Mouse (Mus musculus): ENCODE measurements around the gene Rfk. TPM values are rescaled to one million over a fixed set of nuclear protein-coding genes. Genes with fewer than 3 reads are reported as not detected.

Gene Rfk
- polyA plus RNA-seq, 1 experiment from 2014 or later: 117 TPM

DNA sequence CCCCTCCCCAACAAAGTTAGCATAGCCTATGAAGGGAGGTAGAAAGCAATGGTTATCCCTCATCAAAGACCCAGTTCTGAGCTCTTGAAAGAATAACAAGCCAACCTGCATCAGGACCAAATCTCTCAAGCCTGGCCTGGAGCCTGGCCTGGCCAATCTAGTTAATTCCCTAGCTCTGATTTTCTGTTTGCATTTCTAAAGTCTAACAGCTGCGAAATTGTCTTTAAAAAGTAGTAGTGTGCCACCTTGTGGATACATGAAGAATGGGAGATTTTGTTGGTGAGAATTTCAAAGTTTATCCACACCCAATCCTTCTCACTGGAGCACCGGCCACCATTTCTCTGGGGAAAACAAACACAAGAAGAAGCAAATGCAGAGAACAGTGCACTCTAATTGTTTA lies 5.4 kb upstream of the Rfk start:
- WGBS: 10% methylated on average over 2 of the region's 2 CpGs
- ATAC-seq: no peak
- H3K9ac ChIP-seq: no peak overlapping the region

DNA sequence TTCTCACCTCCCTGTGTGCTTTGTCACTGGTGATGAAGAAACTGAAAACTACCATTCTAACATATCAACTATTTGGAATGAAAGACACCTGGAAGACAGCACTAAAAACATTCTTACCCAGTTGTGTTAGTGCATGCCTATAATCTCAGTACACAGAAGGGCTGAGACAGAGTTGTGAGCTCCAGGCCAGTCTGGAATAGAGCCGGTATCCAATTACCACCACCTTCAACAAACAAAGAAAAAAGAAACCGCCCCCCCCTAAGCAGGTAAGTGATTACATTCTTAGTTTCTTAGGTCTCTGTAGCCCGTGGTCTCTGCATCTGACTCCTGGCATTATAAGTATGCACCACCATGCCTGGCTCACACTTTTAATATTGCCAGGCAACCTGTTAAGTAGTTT lies 977 bp upstream of the Rfk start:
- Histone ChIP-seq H3K9ac (no peak overlapping the region), H3K4me2 (replicated peaks) (peak overlapping the region; percentile 67), H3K4me1 (replicated peaks) (0 out of 2 replicates have a peak, but pooled peaks cover 2% of the 10 kb centered on the region), H3K36me3 (no peaks in the 10 kb centered on the region), H3K9me3 (no peaks in the 10 kb centered on the region), H3K27me3 (replicated peaks) (no peaks in the 10 kb centered on the region; the same call in 1 of the 2 replicates), H3K4me3 (replicated peaks) (0 out of 2 replicates have a peak overlapping the region, but pooled peaks have one; percentile 3), H3K27ac (no peak overlapping the region)
- no peak for ATAC-seq
- WGBS: 15% methylated on average over 3 of the region's 3 CpGs

More for the DNA sequence above, 5.4 kb upstream of the Rfk start:
- no peaks in the 10 kb centered on the region for H3K9me3 ChIP-seq
- no peak overlapping the region for H3K27ac ChIP-seq
- no peak overlapping the region for H3K4me2 ChIP-seq (replicated peaks)
- no peaks in the 10 kb centered on the region for H3K36me3 ChIP-seq
- no peaks in the 10 kb centered on the region; the same call in 1 of the 2 replicates for H3K27me3 ChIP-seq (replicated peaks)
- H3K4me1 ChIP-seq (replicated peaks): no peaks in the 10 kb centered on the region
- H3K4me3 ChIP-seq (replicated peaks): no peak overlapping the region

- no peak overlapping the region for H3K4me2 ChIP-seq (replicated peaks)
- no peaks in the 10 kb centered on the region for H3K9me3 ChIP-seq
- H3K27ac ChIP-seq: no peak overlapping the region
- 0 out of 2 replicates have a peak, but pooled peaks cover 7% of the 10 kb centered on the region for H3K36me3 ChIP-seq
- no peak overlapping the region for H3K4me3 ChIP-seq (replicated peaks)
- no peaks in the 10 kb centered on the region; the same call in 1 of the 2 replicates for H3K27me3 ChIP-seq (replicated peaks)
- no peak for ATAC-seq
- WGBS: 87% methylated on average over 4 of the region's 4 CpGs
- H3K9ac ChIP-seq: no peak overlapping the region
- 0 out of 2 replicates have a peak, but pooled peaks cover 2% of the 10 kb centered on the region for H3K4me1 ChIP-seq (replicated peaks)
Observed at GRCm38 (mm10) chr19:17396802-17397201, 3.0 kb downstream of the Rfk start.

DNA sequence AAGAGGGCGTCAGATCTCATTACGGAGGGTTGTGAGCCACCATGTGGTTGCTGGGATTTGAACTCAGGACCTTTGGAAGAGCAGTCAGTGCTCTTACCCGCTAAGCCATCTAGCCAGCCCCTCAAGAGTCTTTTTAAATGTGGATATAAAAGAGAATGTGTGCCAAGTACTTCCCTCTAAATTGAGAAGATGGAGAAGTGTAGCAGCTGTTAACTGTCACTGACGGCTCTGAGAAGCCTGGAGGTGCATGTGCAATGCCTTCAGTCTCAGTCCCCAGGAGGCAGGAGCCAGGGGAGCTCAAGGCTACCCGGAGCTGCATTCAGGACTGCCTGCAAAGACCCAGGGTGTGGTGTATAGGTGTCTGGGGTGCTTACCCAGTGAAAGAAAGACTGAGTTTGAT lies 4.1 kb downstream of the Rfk start:
- H3K4me2 ChIP-seq (replicated peaks): no peak overlapping the region
- no peaks in the 10 kb centered on the region for H3K27me3 ChIP-seq (replicated peaks)
- 77% methylated on average over 5 of the region's 5 CpGs for WGBS
- ATAC-seq: no peak
- no peak overlapping the region for H3K27ac ChIP-seq
- H3K9me3 ChIP-seq: no peaks in the 10 kb centered on the region
- 0 out of 2 replicates have a peak, but pooled peaks cover 7% of the 10 kb centered on the region for H3K36me3 ChIP-seq
- H3K4me1 ChIP-seq (replicated peaks): 0 out of 2 replicates have a peak, but pooled peaks cover 2% of the 10 kb centered on the region
- H3K9ac ChIP-seq: no peak overlapping the region
- no peak overlapping the region for H3K4me3 ChIP-seq (replicated peaks)

GRCm38 (mm10) chr19:17399965-17400364 lies 6.1 kb downstream of the Rfk start:
- H3K4me1 ChIP-seq (replicated peaks): 0 out of 2 replicates have a peak, but pooled peaks cover 2% of the 10 kb centered on the region
- ATAC-seq: no peak
- H3K9me3 ChIP-seq: no peaks in the 10 kb centered on the region
- 0 out of 2 replicates have a peak, but pooled peaks cover 7% of the 10 kb centered on the region for H3K36me3 ChIP-seq
- no peak overlapping the region for H3K9ac ChIP-seq
- H3K27me3 ChIP-seq (replicated peaks): no peaks in the 10 kb centered on the region
- H3K4me2 ChIP-seq (replicated peaks): no peak overlapping the region
- 88% methylated on average over 4 of the region's 4 CpGs for WGBS
- no peak overlapping the region for H3K27ac ChIP-seq
- H3K4me3 ChIP-seq (replicated peaks): no peak overlapping the region

DNA sequence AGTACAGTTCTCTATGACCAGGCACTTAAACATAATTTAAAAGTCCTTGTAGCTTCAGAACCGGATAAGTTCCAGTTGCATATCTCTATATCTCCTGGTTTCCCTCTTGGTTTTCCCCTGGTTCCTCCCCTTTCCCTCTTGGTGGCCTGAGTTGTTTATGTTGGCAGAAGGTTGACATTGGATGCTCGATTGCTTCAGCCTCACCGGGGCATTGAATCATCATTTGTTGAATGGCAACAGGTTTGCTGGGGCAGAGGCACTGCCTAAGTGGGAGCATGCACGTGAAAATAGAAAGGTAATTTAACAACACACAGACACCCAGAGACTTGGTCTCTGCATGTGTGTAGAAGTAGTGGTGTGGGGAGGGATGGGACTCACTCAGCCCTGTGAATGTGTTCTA lies 6.7 kb downstream of the Rfk start:
- H3K4me1 ChIP-seq (replicated peaks): no peaks in the 10 kb centered on the region
- no peak overlapping the region for H3K27ac ChIP-seq
- H3K36me3 ChIP-seq: 0 out of 2 replicates have a peak, but pooled peaks cover 7% of the 10 kb centered on the region
- no peaks in the 10 kb centered on the region for H3K27me3 ChIP-seq (replicated peaks)
- H3K4me3 ChIP-seq (replicated peaks): no peak overlapping the region
- H3K9ac ChIP-seq: no peak overlapping the region
- H3K4me2 ChIP-seq (replicated peaks): no peak overlapping the region
- H3K9me3 ChIP-seq: no peaks in the 10 kb centered on the region
- no peak for ATAC-seq
- WGBS: 78% methylated on average over 4 of the region's 4 CpGs

GRCm38 (mm10) chr19:17403175-17403574 lies 9.3 kb downstream of the Rfk start:
- no peak overlapping the region for H3K9ac ChIP-seq

DNA sequence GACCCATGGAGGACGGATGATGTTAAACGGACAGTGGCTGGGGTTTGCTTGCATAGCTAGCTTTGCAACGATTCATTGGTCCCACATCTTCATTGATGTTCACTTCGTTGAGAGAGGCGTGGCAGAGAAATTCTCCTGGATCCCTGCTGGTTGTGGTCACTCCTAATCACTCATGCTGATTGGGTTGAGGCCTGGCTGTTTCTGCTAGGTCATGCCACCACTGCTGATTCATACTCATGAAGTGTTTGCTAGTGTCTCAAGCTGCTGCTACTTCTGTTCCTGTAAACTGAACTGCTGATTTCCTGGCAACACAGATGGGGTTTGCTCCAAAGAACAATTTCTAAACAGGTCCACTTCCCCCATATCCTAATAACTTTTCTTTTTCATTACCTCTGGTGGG lies 13.0 kb downstream of the Rfk start:
- Histone ChIP-seq H3K27ac (no peak overlapping the region), H3K9me3 (no peaks in the 10 kb centered on the region), H3K9ac (no peak overlapping the region), H3K4me3 (replicated peaks) (no peak overlapping the region), H3K4me1 (replicated peaks) (no peaks in the 10 kb centered on the region), H3K27me3 (replicated peaks) (no peaks in the 10 kb centered on the region), H3K36me3 (no peaks in the 10 kb centered on the region), H3K4me2 (replicated peaks) (no peak overlapping the region)
- WGBS: 90% methylated on average over 5 of the region's 5 CpGs
- no peak for ATAC-seq

More at GRCm38 (mm10) chr19:17403175-17403574, 9.3 kb downstream of the Rfk start:
- H3K4me3 ChIP-seq (replicated peaks): no peak overlapping the region
- H3K36me3 ChIP-seq: 0 out of 2 replicates have a peak, but pooled peaks cover 7% of the 10 kb centered on the region
- no peaks in the 10 kb centered on the region for H3K4me1 ChIP-seq (replicated peaks)
- 93% methylated on average over 4 of the region's 4 CpGs for WGBS
- H3K4me2 ChIP-seq (replicated peaks): no peak overlapping the region
- H3K27ac ChIP-seq: no peak overlapping the region
- H3K27me3 ChIP-seq (replicated peaks): no peaks in the 10 kb centered on the region
- ATAC-seq: 0 out of 2 replicates have a peak, but pooled peaks have one; percentile 31
- H3K9me3 ChIP-seq: no peaks in the 10 kb centered on the region

- no peaks in the 10 kb centered on the region for H3K27me3 ChIP-seq (replicated peaks)
- no peak overlapping the region for H3K9ac ChIP-seq
- no peak overlapping the region for H3K4me2 ChIP-seq (replicated peaks)
- no peak overlapping the region for H3K4me3 ChIP-seq (replicated peaks)
- no peaks in the 10 kb centered on the region for H3K36me3 ChIP-seq
- H3K27ac ChIP-seq: no peak overlapping the region
- H3K9me3 ChIP-seq: no peaks in the 10 kb centered on the region
- no peaks in the 10 kb centered on the region for H3K4me1 ChIP-seq (replicated peaks)
- no peak for ATAC-seq
Observed at GRCm38 (mm10) chr19:17408591-17408990, 14.7 kb downstream of the Rfk start.

- no peak overlapping the region for H3K9ac ChIP-seq
- H3K36me3 ChIP-seq: no peaks in the 10 kb centered on the region
- no peak overlapping the region for H3K27ac ChIP-seq
- H3K4me2 ChIP-seq (replicated peaks): no peak overlapping the region
- no peaks in the 10 kb centered on the region for H3K9me3 ChIP-seq
- ATAC-seq: no peak
- H3K4me3 ChIP-seq (replicated peaks): no peak overlapping the region
- H3K4me1 ChIP-seq (replicated peaks): no peaks in the 10 kb centered on the region
- no peaks in the 10 kb centered on the region for H3K27me3 ChIP-seq (replicated peaks)
- WGBS: 58% methylated on average over 3 of the region's 3 CpGs
Observed at GRCm38 (mm10) chr19:17409351-17409750, 15.5 kb downstream of the Rfk start.

- peak; percentile 95 for ATAC-seq
- H3K9ac ChIP-seq: no peak overlapping the region
- H3K9me3 ChIP-seq: no peaks in the 10 kb centered on the region
- 54% methylated on average over 5 of the region's 5 CpGs for WGBS
- H3K27ac ChIP-seq: peak overlapping the region; percentile 66; the same call in 1 of the 2 replicates
- H3K4me2 ChIP-seq (replicated peaks): 0 out of 2 replicates have a peak overlapping the region, but pooled peaks have one; percentile 3
- H3K4me3 ChIP-seq (replicated peaks): no peak overlapping the region
- no peaks in the 10 kb centered on the region for H3K4me1 ChIP-seq (replicated peaks)
- no peaks in the 10 kb centered on the region for H3K36me3 ChIP-seq
- H3K27me3 ChIP-seq (replicated peaks): no peaks in the 10 kb centered on the region
Observed at GRCm38 (mm10) chr19:17410465-17411065, 16.7 kb downstream of the Rfk start.

DNA sequence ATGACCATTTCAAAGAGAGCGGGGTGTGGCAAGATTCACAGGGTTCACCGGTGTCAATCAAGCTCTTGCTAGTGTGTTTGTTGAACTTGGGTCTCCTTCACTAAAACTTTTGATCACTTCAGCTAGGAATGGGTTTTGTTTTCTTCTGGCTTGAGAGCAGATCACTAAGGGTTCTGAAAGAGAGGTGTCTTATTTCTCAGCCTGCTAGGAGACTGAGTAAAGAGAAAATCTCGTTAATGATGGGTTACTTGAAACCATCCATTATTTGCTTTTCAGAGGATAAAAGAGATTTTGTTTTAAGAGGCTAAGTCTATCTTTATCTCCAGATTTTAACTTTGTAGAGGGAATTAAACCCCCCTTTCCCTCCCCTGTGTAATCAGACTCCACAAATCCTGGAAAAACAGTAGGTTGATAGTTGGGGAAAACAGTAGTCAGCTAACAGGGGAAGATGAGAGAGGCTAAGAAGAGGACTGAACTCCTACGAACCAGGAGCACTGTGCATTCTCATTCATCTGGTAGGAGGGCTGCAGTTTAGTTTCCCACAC lies 19.1 kb downstream of the Rfk start:
- H3K27me3 ChIP-seq (replicated peaks): no peaks in the 10 kb centered on the region
- ATAC-seq: no peak
- no peaks in the 10 kb centered on the region for H3K36me3 ChIP-seq
- H3K27ac ChIP-seq: no peak overlapping the region
- no peak overlapping the region for H3K4me3 ChIP-seq (replicated peaks)
- H3K9me3 ChIP-seq: no peaks in the 10 kb centered on the region
- 48% methylated on average over 4 of the region's 4 CpGs for WGBS
- H3K9ac ChIP-seq: no peak overlapping the region
- H3K4me2 ChIP-seq (replicated peaks): no peak overlapping the region
- H3K4me1 ChIP-seq (replicated peaks): no peaks in the 10 kb centered on the region

GRCm38 (mm10) chr19:17417855-17418254 lies 24.0 kb downstream of the Rfk start:
- Histone ChIP-seq H3K9me3 (no peaks in the 10 kb centered on the region), H3K4me2 (replicated peaks) (no peak overlapping the region), H3K4me1 (replicated peaks) (no peaks in the 10 kb centered on the region), H3K9ac (no peak overlapping the region), H3K27me3 (replicated peaks) (no peaks in the 10 kb centered on the region), H3K36me3 (no peaks in the 10 kb centered on the region), H3K27ac (no peak overlapping the region), H3K4me3 (replicated peaks) (no peak overlapping the region)
- ATAC-seq: no peak
- 67% methylated on average over 1 of the region's 1 CpGs for WGBS
